Mouse (Mus musculus): ENCODE results near the gene Prpsap1. TPM values are rescaled to one million over a fixed set of nuclear protein-coding genes. Genes with fewer than 3 reads are reported as not detected.
A peak's percentile ranks its signal among the peaks of the same experiment; 100 is the strongest.

Gene Prpsap1
- polyA plus RNA-seq, 1 experiment from 2014 or later = 183 TPM

DNA sequence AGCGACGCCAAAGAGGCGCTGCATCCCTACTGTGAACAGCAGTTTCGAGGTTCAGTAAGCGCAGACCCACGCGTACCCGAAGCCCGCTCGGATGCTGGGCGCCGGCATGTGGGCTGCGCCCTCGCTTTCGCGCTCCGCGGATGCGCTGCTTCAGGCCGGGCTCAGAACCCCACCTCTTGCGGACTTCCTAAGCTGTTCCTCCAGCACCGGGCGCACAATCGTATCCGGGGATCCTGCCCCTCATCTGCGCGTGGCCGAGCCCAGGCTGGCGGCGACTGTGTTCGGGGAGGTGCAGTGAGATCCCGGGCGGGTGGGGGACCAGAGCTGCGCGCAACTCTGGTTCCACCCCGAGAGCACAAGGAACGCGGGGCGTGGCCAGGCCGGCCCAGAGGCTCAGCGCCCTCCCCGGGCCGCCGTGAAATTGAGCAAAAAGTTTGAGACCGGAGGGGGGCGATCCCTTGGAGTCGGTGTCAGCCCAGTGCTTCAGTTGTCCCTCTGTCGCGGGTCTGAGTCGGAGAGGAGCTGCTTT lies 38.9 kb upstream of the Prpsap1 start:
- Histone ChIP-seq H3K27ac (ENCODE audit: low read depth, low read length) (no peak overlapping the region), H3K4me1 (ENCODE audit: control insufficient read depth, insufficient read depth, low read length) (peaks cover 36% of the 10 kb centered on the region), H3K27me3 (ENCODE audit: control insufficient read depth, insufficient read depth, low read length) (peaks cover 37% of the 10 kb centered on the region), H3K9ac (ENCODE audit: low read length) (peak overlapping the region; percentile 54), H3K36me3 (ENCODE audit: control insufficient read depth, insufficient read depth, low read length) (no peaks in the 10 kb centered on the region), H3K4me2 (peak overlapping the region; percentile 87), H3K4me3 (ENCODE audit: low read depth, low read length) (peak overlapping the region; percentile 48), H3K9me3 (ENCODE audit: control insufficient read depth, low read length) (no peaks in the 10 kb centered on the region)
- WGBS = under 1% methylated on average over 48 of the region's 50 CpGs
- ATAC-seq (ENCODE audit: low FRiP score) = peak; percentile 25
- DNase-seq (ENCODE audit: low spot score, missing footprints) = peak; percentile 96

DNA sequence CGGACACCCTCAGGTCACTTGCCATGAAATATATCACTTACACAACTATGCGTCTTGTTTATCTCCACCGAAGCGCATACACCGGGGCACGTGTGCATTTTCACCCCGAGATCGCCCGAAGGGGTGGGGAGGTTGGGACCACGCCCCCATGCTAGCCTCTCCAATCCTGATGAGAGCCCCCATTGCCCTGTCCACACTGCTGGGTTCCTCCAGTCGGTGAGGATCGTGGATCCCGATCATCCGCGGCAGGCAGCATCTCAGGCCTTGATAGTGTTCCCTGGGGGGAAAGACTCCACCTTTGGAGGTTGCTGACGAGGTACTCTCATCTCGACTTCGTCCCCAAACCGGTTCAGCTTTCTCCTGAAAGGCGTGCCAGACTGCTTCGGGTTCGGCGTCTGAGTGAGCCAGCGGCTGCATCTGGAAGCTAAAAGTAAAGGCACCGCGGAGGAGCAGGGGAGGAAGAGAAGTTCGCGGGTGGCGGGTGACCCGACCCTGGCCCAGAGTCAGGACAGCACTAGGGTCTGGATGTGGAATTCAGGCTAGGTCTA lies 38.3 kb upstream of the Prpsap1 start:
- H3K27me3 ChIP-seq (ENCODE audit: control insufficient read depth, insufficient read depth, low read length) = peaks cover 37% of the 10 kb centered on the region
- DNase-seq (ENCODE audit: low spot score, missing footprints) (no peak), ATAC-seq (ENCODE audit: low FRiP score) (peak; percentile 12)
- H3K9me3 ChIP-seq (ENCODE audit: control insufficient read depth, low read length) = no peaks in the 10 kb centered on the region
- WGBS = under 1% methylated on average over 30 of the region's 30 CpGs
- peak overlapping the region; percentile 54 for H3K9ac ChIP-seq (ENCODE audit: low read length)
- H3K4me3 ChIP-seq (ENCODE audit: low read depth, low read length) = peak overlapping the region; percentile 48
- peaks cover 36% of the 10 kb centered on the region for H3K4me1 ChIP-seq (ENCODE audit: control insufficient read depth, insufficient read depth, low read length)
- no peak overlapping the region for H3K27ac ChIP-seq (ENCODE audit: low read depth, low read length)
- H3K36me3 ChIP-seq (ENCODE audit: control insufficient read depth, insufficient read depth, low read length) = no peaks in the 10 kb centered on the region
- peak overlapping the region; percentile 87 for H3K4me2 ChIP-seq

DNA sequence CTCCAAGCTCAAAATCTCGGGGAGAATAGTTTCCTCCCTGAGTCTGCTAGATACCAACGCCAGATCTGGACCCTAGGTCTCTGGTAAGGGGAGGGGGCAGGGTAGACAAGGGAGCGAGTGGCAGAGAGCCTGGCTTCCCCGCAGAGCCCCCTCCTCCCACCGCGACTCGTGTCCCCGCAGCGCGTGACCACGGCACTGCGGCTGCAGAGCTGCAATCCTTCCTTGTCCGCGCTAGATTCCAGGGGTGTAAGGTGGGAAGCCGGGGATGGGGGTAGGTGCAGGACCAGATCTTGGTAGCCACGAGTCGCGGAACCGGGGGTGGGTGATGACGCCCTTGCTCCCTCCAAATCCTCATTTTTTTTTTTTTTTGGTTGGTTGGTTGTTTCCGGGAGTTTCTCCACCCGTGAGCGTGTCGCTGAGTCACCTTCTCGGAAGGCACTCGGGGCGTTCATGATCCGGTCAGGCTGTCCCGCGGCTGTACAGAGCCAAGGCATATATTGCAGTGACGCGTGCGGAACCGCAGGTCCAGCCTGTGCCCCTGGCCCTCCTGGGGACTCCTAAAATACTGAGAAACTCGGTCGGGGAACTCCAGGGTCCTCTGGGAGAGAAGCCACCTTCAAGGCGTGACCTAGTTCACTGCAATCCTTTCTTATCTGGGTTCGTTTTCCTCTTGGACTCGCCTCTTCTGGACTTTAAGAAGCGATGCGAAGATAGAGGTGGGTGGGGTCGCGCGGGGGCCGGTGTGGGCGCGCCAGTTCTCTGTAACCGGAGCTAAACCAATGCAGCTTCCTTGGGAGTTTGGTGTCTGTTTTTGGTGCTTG lies 37.6 kb upstream of the Prpsap1 start:
- 1% methylated on average over 48 of the region's 48 CpGs for WGBS
- H3K27ac ChIP-seq (ENCODE audit: low read depth, low read length) = no peak overlapping the region; the same call in 1 of the 2 replicates

DNA sequence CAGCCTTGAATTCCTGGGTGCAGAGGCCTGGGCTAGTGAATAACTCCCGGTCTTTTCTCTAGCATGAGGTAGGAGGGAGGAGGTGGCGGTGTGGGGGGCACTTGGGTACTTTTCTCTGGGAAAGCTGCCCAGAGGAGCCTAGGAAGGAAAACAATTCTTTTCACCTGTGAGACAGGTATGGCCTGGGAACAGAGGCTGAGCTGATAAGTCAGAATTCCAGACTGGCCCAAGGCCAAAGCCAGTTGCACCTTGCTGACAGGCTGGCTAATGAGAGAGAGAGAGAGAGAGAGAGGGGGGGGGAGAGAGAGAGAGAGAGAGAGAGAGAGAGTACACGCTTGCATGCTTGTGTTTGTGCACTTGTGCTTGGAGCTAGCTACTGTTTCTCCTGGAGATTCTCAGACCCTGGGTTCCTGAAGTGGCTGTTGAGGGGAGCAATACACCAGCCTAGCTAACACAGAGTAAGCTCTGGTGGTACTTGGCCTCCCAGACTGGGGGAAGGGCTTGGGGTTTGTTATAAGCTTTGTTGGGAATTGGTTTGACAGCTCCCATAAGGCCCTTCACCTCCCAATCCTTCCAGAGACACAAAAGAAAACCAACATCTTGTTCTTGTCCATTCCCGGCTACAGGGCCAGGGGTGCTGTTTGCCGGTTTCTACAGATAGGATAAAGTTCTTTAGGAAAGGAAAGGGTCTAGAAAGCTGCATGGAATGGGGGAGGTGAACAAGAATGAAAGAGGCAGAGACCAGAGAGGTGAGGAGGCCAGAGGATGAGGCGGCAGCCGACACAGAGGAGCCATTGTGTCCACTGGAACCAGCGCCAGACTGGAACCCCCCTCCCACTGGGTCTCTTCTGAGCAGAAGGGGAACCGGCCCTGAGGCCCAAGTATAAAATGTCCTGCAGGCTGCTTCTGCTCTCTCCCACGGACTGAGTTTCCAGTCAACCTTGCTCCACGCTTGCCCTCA lies 36.5 kb upstream of the Prpsap1 start, which contains the start of gene Sphk1:
Gene Sphk1 (plus strand): TSS at position 739 of the 961 bp plus-strand sequence.
- ATAC-seq (ENCODE audit: low FRiP score) = peak; percentile 51; the same call in 1 of the 2 replicates
- H3K27me3 ChIP-seq (ENCODE audit: control insufficient read depth, insufficient read depth, low read length) = peaks cover 37% of the 10 kb centered on the region

More for the DNA sequence above, 37.6 kb upstream of the Prpsap1 start:
- no peak; the same call in 1 of the 2 replicates for ATAC-seq (ENCODE audit: low FRiP score)
- Histone ChIP-seq H3K9ac (ENCODE audit: low read length) (peak overlapping the region; percentile 59), H3K4me3 (ENCODE audit: low read depth, low read length) (peak overlapping the region; percentile 48), H3K4me1 (ENCODE audit: control insufficient read depth, insufficient read depth, low read length) (peaks cover 36% of the 10 kb centered on the region), H3K27me3 (ENCODE audit: control insufficient read depth, insufficient read depth, low read length) (peaks cover 37% of the 10 kb centered on the region), H3K36me3 (ENCODE audit: control insufficient read depth, insufficient read depth, low read length) (no peaks in the 10 kb centered on the region), H3K4me2 (peak overlapping the region; percentile 87), H3K9me3 (ENCODE audit: control insufficient read depth, low read length) (no peaks in the 10 kb centered on the region)
- DNase-seq (ENCODE audit: low spot score, missing footprints) = peak; percentile 95

DNA sequence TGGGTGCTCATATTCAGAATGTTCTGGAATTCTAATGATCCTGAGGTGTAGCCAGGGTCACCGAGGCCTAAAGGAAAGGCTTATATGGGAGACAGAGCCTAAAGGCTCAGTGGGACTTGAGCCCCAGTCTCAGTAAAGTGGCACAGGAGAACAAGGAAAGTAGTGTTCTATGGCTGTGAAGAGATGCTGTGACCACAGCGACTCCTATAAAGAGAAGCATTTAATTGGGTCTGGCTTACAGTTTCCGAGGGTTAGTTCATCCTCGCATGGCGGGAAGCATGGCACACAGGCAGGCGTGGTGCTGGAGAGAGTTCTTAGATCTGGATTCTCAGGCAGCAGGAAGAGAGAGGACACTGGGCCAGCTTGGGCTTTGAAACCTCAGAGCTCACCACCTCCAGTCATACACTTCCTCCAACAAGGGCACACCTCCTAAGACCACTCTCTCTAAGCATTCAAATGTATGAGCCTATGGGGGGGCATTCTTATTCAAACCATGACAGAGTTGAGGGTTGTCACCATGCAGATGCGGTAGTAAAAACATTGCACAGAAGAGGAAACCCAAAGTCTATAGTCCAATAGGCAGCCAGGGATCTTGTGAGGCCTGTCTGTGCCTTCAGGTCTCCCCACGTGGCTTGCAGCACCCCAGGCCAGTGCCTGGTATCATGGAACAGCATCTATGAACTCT lies 34.8 kb upstream of the Prpsap1 start:
- 84% methylated on average over 8 of the region's 8 CpGs for WGBS

More for the DNA sequence above, 36.5 kb upstream of the Prpsap1 start, which contains the start of gene Sphk1:
- 21% methylated on average over 11 of the region's 11 CpGs for WGBS
- Histone ChIP-seq H3K9me3 (ENCODE audit: control insufficient read depth, low read length) (no peaks in the 10 kb centered on the region), H3K4me3 (ENCODE audit: low read depth, low read length) (peak within 1 kb of the TSS; percentile 48), H3K4me2 (peak within 1 kb of the TSS; percentile 87), H3K27ac (ENCODE audit: low read depth, low read length) (peak within 1 kb of the TSS; percentile 51), H3K9ac (ENCODE audit: low read length) (peak within 1 kb of the TSS; percentile 59), H3K4me1 (ENCODE audit: control insufficient read depth, insufficient read depth, low read length) (peaks cover 36% of the 10 kb centered on the region), H3K36me3 (ENCODE audit: control insufficient read depth, insufficient read depth, low read length) (no peaks in the 10 kb centered on the region)
- DNase-seq (ENCODE audit: low spot score, missing footprints) = peak; percentile 95

DNA sequence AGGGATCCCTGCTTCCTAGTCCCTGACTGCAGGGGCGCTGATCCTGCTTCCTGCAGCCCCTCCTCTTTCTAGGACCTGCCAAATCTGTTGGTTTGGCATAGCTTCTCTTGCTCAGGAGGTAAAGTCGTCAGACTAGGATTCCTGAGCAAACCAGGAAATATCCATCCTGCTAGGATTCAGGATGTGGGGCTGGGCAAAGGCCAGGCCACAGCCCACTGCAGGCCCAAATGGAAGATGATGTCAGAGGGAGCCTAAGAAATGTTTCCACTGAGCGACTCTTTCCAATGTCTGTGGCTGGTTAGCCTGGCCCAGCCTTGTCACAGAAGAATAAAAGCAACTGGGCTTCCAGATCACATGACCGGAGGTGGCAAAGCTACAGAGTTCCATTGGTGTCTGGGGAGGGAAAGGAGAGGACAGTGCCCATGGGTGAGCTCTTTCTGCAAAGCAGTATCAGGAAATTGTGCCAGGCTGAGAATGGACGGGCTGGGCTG lies 29.7 kb upstream of the Prpsap1 start:
- no peak overlapping the region for H3K9ac ChIP-seq (ENCODE audit: low read length)
- no peak overlapping the region for H3K4me2 ChIP-seq
- H3K27me3 ChIP-seq (ENCODE audit: control insufficient read depth, insufficient read depth, low read length) = no peaks in the 10 kb centered on the region
- DNase-seq (ENCODE audit: low spot score, missing footprints) (no peak), ATAC-seq (ENCODE audit: low FRiP score) (no peak)
- no peaks in the 10 kb centered on the region for H3K36me3 ChIP-seq (ENCODE audit: control insufficient read depth, insufficient read depth, low read length)
- H3K27ac ChIP-seq (ENCODE audit: low read depth, low read length) = no peak overlapping the region
- WGBS = 46% methylated on average over 5 of the region's 5 CpGs
- no peak overlapping the region for H3K4me3 ChIP-seq (ENCODE audit: low read depth, low read length)
- H3K9me3 ChIP-seq (ENCODE audit: control insufficient read depth, low read length) = no peaks in the 10 kb centered on the region
- H3K4me1 ChIP-seq (ENCODE audit: control insufficient read depth, insufficient read depth, low read length) = no peaks in the 10 kb centered on the region

More for the DNA sequence above, 34.8 kb upstream of the Prpsap1 start:
- Histone ChIP-seq H3K9ac (ENCODE audit: low read length) (no peak overlapping the region), H3K36me3 (ENCODE audit: control insufficient read depth, insufficient read depth, low read length) (no peaks in the 10 kb centered on the region), H3K27ac (ENCODE audit: low read depth, low read length) (no peak overlapping the region), H3K4me2 (no peak overlapping the region), H3K4me1 (ENCODE audit: control insufficient read depth, insufficient read depth, low read length) (peaks cover 33% of the 10 kb centered on the region), H3K4me3 (ENCODE audit: low read depth, low read length) (no peak overlapping the region), H3K9me3 (ENCODE audit: control insufficient read depth, low read length) (no peaks in the 10 kb centered on the region), H3K27me3 (ENCODE audit: control insufficient read depth, insufficient read depth, low read length) (peaks cover 32% of the 10 kb centered on the region)
- ATAC-seq (ENCODE audit: low FRiP score) (no peak), DNase-seq (ENCODE audit: low spot score, missing footprints) (peak; percentile 75)

DNA sequence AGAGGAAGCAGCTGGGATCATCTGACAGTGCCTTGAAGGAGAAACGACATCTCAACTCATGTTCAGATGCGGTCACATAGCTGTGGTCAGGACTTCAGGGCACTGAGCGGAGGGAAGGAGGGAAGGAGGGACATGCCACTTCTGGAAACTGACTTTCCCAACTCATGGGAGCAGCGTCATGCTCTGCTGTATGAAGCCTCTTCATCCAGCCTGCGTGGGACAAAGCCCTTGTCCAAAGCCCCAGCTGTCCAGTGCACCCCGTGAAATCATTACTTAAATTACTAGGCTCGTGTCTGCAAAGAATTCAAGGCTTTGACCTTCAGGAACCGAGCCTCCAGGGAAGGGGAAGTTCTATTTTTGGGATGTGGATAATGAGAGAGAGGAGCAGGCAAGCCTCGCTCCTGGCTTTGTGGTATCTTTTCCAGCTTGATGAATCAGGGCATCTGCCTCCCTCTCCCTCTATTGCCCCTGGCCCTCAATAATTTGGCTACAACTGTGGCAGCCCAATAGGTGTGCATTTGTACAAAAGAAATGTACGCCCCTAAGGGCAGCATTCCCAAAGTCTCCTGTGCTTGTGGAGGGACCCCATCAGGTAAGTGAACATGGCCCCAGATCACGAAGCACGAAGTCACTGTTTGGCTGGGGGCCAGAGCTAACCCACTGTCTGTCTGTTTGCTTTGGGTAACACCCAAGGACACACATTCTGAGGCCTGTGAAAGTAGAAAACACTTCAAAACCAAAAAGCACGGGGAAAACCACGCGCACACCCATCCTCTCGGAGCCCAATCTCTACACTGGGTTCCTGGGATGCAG lies 29.1 kb upstream of the Prpsap1 start:
- ATAC-seq (ENCODE audit: low FRiP score) = no peak
- 68% methylated on average over 16 of the region's 16 CpGs for WGBS
- Histone ChIP-seq H3K27ac (ENCODE audit: low read depth, low read length) (no peak overlapping the region), H3K9ac (ENCODE audit: low read length) (no peak overlapping the region), H3K36me3 (ENCODE audit: control insufficient read depth, insufficient read depth, low read length) (no peaks in the 10 kb centered on the region), H3K4me3 (ENCODE audit: low read depth, low read length) (no peak overlapping the region), H3K27me3 (ENCODE audit: control insufficient read depth, insufficient read depth, low read length) (no peaks in the 10 kb centered on the region), H3K4me2 (no peak overlapping the region), H3K4me1 (ENCODE audit: control insufficient read depth, insufficient read depth, low read length) (no peaks in the 10 kb centered on the region), H3K9me3 (ENCODE audit: control insufficient read depth, low read length) (no peaks in the 10 kb centered on the region)
- DNase-seq (ENCODE audit: low spot score, missing footprints) = no peak

Measured in midbrain, embryonic 11.5 days (tissue).